In the genomic region with DNA sequence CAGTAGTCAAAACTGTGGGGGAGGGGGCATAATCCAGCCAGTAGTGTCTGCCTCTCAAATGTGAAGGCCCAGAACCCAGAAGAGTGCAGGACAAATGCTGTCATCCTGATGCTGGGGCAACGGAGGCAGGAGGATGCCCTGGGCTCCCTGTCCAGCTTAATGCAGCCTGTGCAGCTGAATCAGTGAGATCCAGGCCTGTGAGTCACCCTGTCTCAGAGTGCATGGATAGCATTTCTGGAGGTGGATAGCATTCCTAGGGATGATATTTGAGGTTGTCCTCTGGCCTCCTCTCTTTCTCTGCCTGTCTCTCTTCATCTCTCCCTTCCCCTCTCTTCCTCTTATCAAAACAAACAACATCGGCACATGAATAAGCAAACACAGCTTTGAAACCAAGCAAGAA, we compare ENCODE assay signal across 21 mouse cellular contexts.
DNase-seq lines count a peak whose midpoint lies in the region; ATAC-seq and TF ChIP-seq lines count a peak whose summit lies in the region.
"Had no signal": no experiment of that assay in that cellular context is flagged by ENCODE, and none has a peak within 500 bp of the region (broad histone marks: within the 10 kb centered on the region; RNA-seq: fewer than 3 reads in every experiment).

No protein-coding gene starts in this region.

- no peak for TF ChIP-seq CTCF in CH12.LX (conservative IDR thresholded peaks at IDR 0.05 in 1 of 2, IDR thresholded peaks at IDR 0.05 in 1 of 2; ENCODE audit: low read depth in 2 of 2, low read length in 2 of 2)

- no peak overlapping the region for H3K27ac ChIP-seq in CH12.LX (ENCODE audit: insufficient read depth, low read depth)
- H3K27ac ChIP-seq in forebrain, embryonic 10.5 days: peak overlapping the region; percentile 26; the same call in 1 of the 2 replicates
- H3K27ac ChIP-seq in forebrain, embryonic 14.5 days (ENCODE audit: low read depth, low read length): peak overlapping the region; percentile 78
- H3K27ac ChIP-seq: embryonic facial prominence, embryonic 13.5 days; heart, embryonic 10.5 days; hindbrain, embryonic 15.5 days had no signal

- ATAC-seq in forebrain, embryonic 14.5 days: no peak
- ATAC-seq: CD4-positive, CD25-positive, alpha-beta regulatory T cell, adult 4 months; intestine, embryonic 16.5 days had no signal

- no peaks in the 10 kb centered on the region for H3K36me3 ChIP-seq in CH12.LX (replicated peaks in 1 of 2; ENCODE audit: control insufficient read depth in 1 of 2, insufficient read depth in 1 of 2, low read length in 1 of 2)
- H3K36me3 ChIP-seq in forebrain, embryonic 10.5 days (replicated peaks): no peaks in the 10 kb centered on the region
- H3K36me3 ChIP-seq in forebrain, embryonic 14.5 days (ENCODE audit: control insufficient read depth, insufficient read depth, low read length): no peaks in the 10 kb centered on the region
- H3K36me3 ChIP-seq: embryonic facial prominence, embryonic 13.5 days; heart, embryonic 10.5 days; hindbrain, embryonic 15.5 days had no signal

- in situ Hi-C loops in CH12.LX (cut with MboI; ENCODE audit: low pct_ligation_motif_present, low pct_unique_long_range_greater_than_20kb, low sequenced_read_pairs): no loop called here

- H3K4me1 ChIP-seq in CH12.LX (ENCODE audit: control insufficient read depth in 1 of 2, insufficient read depth in 2 of 2): peaks cover 5 to 14% of the 10 kb centered on the region in 2 experiments; a peak in 2 of 4 replicates
- peaks cover 30% of the 10 kb centered on the region for H3K4me1 ChIP-seq in forebrain, embryonic 10.5 days
- H3K4me1 ChIP-seq in forebrain, embryonic 14.5 days (ENCODE audit: control insufficient read depth, insufficient read depth, low read length): peaks cover 33% of the 10 kb centered on the region

- no peaks in the 10 kb centered on the region for H3K79me2 ChIP-seq in CH12.LX (replicated peaks; ENCODE audit: control insufficient read depth, extremely low read depth, insufficient read depth, poor library complexity, severe bottlenecking)

- H3K4me2 ChIP-seq in CH12.LX (ENCODE audit: insufficient read depth, low read depth, poor library complexity, severe bottlenecking): peak overlapping the region; percentile 39
- H3K4me2 ChIP-seq in forebrain, embryonic 14.5 days (ENCODE audit: low read length): peak overlapping the region; percentile 29; the same call in 1 of the 2 replicates
- H3K4me2 ChIP-seq: embryonic facial prominence, embryonic 13.5 days; hindbrain, embryonic 15.5 days had no signal

- DNase-seq in 3T3-L1 (ENCODE audit: low read depth, low spot score) (peak; percentile 77), CH12.LX (ENCODE audit: extremely low read depth) (no peak)
- no peak for DNase-seq in forebrain, embryonic 10.5 days (ENCODE audit: extremely low spot score, low spot score)
- DNase-seq in forebrain, embryonic 14.5 days (ENCODE audit: low spot score): no peak
- no peak for DNase-seq in right cerebral cortex, adult 18-20 months
- DNase-seq in left cerebral cortex, adult 11 months (ENCODE audit: low spot score): no peak
- no peak for DNase-seq in layer of hippocampus, postnatal 25 days (ENCODE audit: extremely low spot score in 1 of 2, low spot score in 1 of 2)
- no peak for DNase-seq in heart, postnatal 36 days
- DNase-seq: adrenal gland, adult 2 months; adrenal gland, postnatal 25 days; B cell, adult 2 months; cerebellum, adult 18-20 months; cerebellum, adult 9-11 months; cerebellum, postnatal 36 days; gastrocnemius, postnatal 14 days; heart, postnatal 14 days had no signal

- no peak for TF ChIP-seq RAD21 in CH12.LX (IDR thresholded peaks at IDR 0.05; ENCODE audit: low read depth, low read length)

- TF ChIP-seq POLR2A in CH12.LX (IDR thresholded peaks at IDR 0.05; ENCODE audit: low read depth, low read length): no peak

- TF ChIP-seq EP300 in CH12.LX (IDR thresholded peaks at IDR 0.05; ENCODE audit: low read length): no peak

- dilution Hi-C loops in CH12.LX (cut with MboI; ENCODE audit: extremely low pct_ligation_motif_present, extremely low pct_unique_long_range_greater_than_20kb, low sequenced_read_pairs): no loop called here

- H3K4me3 ChIP-seq in CH12.LX (replicated peaks in 1 of 3; ENCODE audit: low read depth in 2 of 3, low read length in 2 of 3, poor library complexity in 1 of 3): no peak overlapping the region
- no peak overlapping the region for H3K4me3 ChIP-seq in forebrain, embryonic 10.5 days
- no peak overlapping the region for H3K4me3 ChIP-seq in forebrain, embryonic 14.5 days (ENCODE audit: low read depth, low read length)
- H3K4me3 ChIP-seq: embryonic facial prominence, embryonic 13.5 days; heart, embryonic 10.5 days; hindbrain, embryonic 15.5 days had no signal

- no peaks in the 10 kb centered on the region for H3K9me3 ChIP-seq in CH12.LX (replicated peaks; ENCODE audit: low read length)
- H3K9me3 ChIP-seq in forebrain, embryonic 10.5 days: no peaks in the 10 kb centered on the region
- H3K9me3 ChIP-seq in forebrain, embryonic 14.5 days (replicated peaks; ENCODE audit: control insufficient read depth, low read length): no peaks in the 10 kb centered on the region
- H3K9me3 ChIP-seq: embryonic facial prominence, embryonic 13.5 days; heart, embryonic 10.5 days; hindbrain, embryonic 15.5 days had no signal

- no peaks in the 10 kb centered on the region for H3K27me3 ChIP-seq in CH12.LX (replicated peaks)
- peaks cover 21% of the 10 kb centered on the region for H3K27me3 ChIP-seq in forebrain, embryonic 10.5 days (ENCODE audit: poor library complexity, severe bottlenecking)
- no peaks in the 10 kb centered on the region for H3K27me3 ChIP-seq in forebrain, embryonic 14.5 days (replicated peaks; ENCODE audit: control insufficient read depth, insufficient read depth, low read length)
- H3K27me3 ChIP-seq: hindbrain, embryonic 15.5 days had no signal

- H3K9ac ChIP-seq in CH12.LX (ENCODE audit: insufficient read depth, low read depth): 0 out of 2 replicates have a peak overlapping the region, but pooled peaks have one; percentile 22
- peak overlapping the region; percentile 9; the same call in 1 of the 2 replicates for H3K9ac ChIP-seq in forebrain, embryonic 14.5 days (ENCODE audit: low read length)
- H3K9ac ChIP-seq: embryonic facial prominence, embryonic 13.5 days; hindbrain, embryonic 15.5 days had no signal

- 70% methylated on average over 2 of the region's 2 CpGs for WGBS in forebrain, embryonic 10.5 days
- WGBS in forebrain, embryonic 14.5 days: 41% methylated on average over 2 of the region's 2 CpGs

- intact Hi-C loops in heart, postnatal 36 days (cut with DNase I): no loop called here

TF ChIP-seq in CH12.LX, 34 proteins besides CTCF, POLR2A, EP300 and RAD21:
- TF ChIP-seq MAX (IDR thresholded peaks at IDR 0.05; ENCODE audit: low read length) (no peak), NELFE (IDR thresholded peaks at IDR 0.05; ENCODE audit: low read depth, low read length) (no peak), BHLHE40 (IDR thresholded peaks at IDR 0.05; ENCODE audit: low read depth, low read length) (no peak), MAZ (IDR thresholded peaks at IDR 0.05; ENCODE audit: low read depth, low read length) (no peak), JUND (conservative IDR thresholded peaks at IDR 0.05; ENCODE audit: low read depth, low read length) (no peak), ZMIZ1 (IDR thresholded peaks at IDR 0.05; ENCODE audit: low read depth, low read length) (no peak), MXI1 (IDR thresholded peaks at IDR 0.05; ENCODE audit: low read depth, low read length) (no peak), TBP (conservative IDR thresholded peaks at IDR 0.05; ENCODE audit: low read depth, low read length) (no peak), HCFC1 (IDR thresholded peaks at IDR 0.05; ENCODE audit: low read depth, low read length) (no peak), MEF2A (IDR thresholded peaks at IDR 0.05; ENCODE audit: borderline replicate concordance, low read depth, low read length) (no peak), SIN3A (IDR thresholded peaks at IDR 0.05; ENCODE audit: low read length) (no peak), TCF12 (IDR thresholded peaks at IDR 0.05; ENCODE audit: low read depth, low read length) (no peak), ETS1 (conservative IDR thresholded peaks at IDR 0.05; ENCODE audit: low read depth, low read length) (no peak), CHD2 (IDR thresholded peaks at IDR 0.05; ENCODE audit: low read length) (no peak), IRF4 (IDR thresholded peaks at IDR 0.05; ENCODE audit: low read depth, low read length) (no peak), MYC (IDR thresholded peaks at IDR 0.05; ENCODE audit: low read depth, low read length) (no peak)
TF ChIP-seq in CH12.LX: peak in this region for 0.
